Mouse (Mus musculus): ENCODE data around the gene Brms1. TPM values are rescaled to one million over a fixed set of nuclear protein-coding genes. Genes with fewer than 3 reads are reported as not detected.

Gene Brms1
- polyA plus RNA-seq, 1 experiment from 2014 or later = 44.1 TPM

DNA sequence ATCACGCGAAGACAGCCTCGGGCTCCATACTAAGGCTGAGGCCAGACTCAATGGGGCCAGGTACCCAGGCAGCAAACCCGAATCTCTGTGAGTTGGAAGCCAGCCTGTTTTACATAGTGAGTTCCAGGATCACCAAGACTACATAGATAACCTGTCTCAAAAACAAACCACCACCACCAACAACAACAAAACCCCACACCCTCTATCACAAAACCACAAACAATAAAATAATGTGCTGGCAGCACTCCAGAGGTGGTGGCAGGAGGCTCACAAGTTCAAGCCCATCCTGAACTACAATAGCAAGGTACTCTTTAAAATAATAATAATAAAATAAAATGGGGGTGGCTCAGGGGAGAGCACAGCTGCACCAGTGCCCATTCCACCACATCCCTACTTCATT is 4.6 kb upstream of the Brms1 start:
- Histone ChIP-seq H3K27ac (ENCODE audit: low read length) (no peak overlapping the region), H3K4me3 (ENCODE audit: low read length) (no peak overlapping the region), H3K36me3 (ENCODE audit: control insufficient read depth, insufficient read depth, low read length) (no peaks in the 10 kb centered on the region), H3K9me3 (ENCODE audit: control insufficient read depth, low read length) (no peaks in the 10 kb centered on the region), H3K4me2 (ENCODE audit: low read depth, low read length) (no peak overlapping the region), H3K4me1 (ENCODE audit: control insufficient read depth, insufficient read depth, low read length) (peaks cover 18% of the 10 kb centered on the region), H3K27me3 (replicated peaks; ENCODE audit: control insufficient read depth, insufficient read depth, low read length) (no peaks in the 10 kb centered on the region), H3K9ac (ENCODE audit: low read depth, low read length) (no peak overlapping the region)
- ATAC-seq = no peak
- WGBS = 74% methylated on average over 4 of the region's 4 CpGs

DNA sequence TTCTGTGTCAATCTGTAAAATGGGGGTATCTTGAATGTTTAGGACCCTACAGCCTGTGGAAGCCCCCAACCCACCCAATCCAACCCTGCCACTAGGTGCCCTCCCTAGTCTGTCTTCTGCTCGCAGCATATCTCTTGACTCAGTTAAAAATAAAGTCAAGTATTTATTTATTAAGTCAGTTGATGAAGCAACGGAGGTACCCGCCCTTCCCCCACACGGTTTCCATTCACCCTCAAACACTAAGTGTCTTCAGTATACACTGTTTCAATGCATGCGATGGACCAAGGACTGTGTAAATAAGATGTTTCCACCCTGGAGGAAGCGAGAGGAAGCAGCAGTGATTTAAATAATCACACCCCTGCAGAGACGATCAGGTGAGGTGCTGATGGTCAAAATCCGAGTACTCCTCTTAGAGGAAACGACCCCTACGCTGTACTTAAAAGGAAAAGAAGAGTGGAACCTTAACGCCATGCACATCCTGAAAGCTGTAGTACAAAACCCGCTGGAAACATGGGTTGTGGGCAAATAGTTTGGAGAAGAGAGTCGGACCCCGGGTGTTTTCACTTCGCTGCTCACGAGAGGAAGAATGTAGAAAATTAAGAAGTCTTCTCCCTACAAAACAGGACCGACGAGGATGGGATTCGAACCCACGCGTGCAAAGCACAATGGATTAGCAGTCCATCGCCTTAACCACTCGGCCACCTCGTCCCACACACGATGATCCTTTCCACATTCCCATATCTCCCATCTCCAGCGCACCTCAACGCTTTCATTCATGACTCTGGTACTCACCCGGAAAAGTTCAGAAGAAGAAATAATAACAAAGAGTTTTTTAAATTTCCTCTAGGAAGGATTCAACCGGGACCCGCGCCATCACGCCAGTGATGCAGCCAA is 3.2 kb upstream of the Brms1 start:
- Histone ChIP-seq H3K36me3 (ENCODE audit: control insufficient read depth, insufficient read depth, low read length) (no peaks in the 10 kb centered on the region), H3K27ac (ENCODE audit: low read length) (peak overlapping the region; percentile 68), H3K9ac (ENCODE audit: low read depth, low read length) (peak overlapping the region; percentile 91), H3K4me2 (ENCODE audit: low read depth, low read length) (peak overlapping the region; percentile 98), H3K4me1 (ENCODE audit: control insufficient read depth, insufficient read depth, low read length) (peaks cover 27% of the 10 kb centered on the region), H3K4me3 (ENCODE audit: low read length) (peak overlapping the region; percentile 80), H3K27me3 (replicated peaks; ENCODE audit: control insufficient read depth, insufficient read depth, low read length) (no peaks in the 10 kb centered on the region), H3K9me3 (ENCODE audit: control insufficient read depth, low read length) (no peaks in the 10 kb centered on the region)
- WGBS = 3% methylated on average over 32 of the region's 32 CpGs
- peak; percentile 49 for ATAC-seq

DNA sequence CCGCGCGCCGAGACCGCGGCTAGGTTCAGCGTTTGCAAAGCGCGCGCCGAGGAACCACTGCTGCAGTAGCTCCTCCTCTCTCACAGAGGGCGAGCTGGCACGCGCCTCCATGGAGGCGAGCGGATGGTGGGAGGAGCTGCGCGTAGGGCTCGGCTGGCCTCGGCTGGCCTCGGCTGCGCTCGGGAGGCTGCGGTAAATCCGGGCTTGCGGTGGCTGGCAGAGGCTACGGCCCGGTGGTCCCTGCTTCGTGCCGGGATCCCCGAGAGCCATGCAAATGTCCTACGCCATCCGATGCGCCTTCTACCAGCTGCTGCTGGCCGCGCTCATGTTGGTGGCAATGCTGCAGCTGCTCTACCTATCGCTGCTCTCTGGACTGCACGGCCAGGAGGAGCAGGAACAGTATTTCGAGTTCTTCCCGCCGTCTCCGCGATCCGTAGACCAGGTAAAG is 2.4 kb upstream of the Brms1 start, which contains the start of the genes B4gat1 and AC124502.3:
TSS of gene B4gat1 (plus strand) at position 118 of the 448 bp plus-strand sequence.
TSS of gene AC124502.3 (plus strand) at position 183 of the 448 bp plus-strand sequence.
- H3K36me3 ChIP-seq (ENCODE audit: control insufficient read depth, insufficient read depth, low read length) = no peaks in the 10 kb centered on the region
- H3K27ac ChIP-seq (ENCODE audit: low read length) = peak within 1 kb of the TSS; percentile 68
- peak within 1 kb of the TSS; percentile 80 for H3K4me3 ChIP-seq (ENCODE audit: low read length)
- no peaks in the 10 kb centered on the region for H3K27me3 ChIP-seq (replicated peaks; ENCODE audit: control insufficient read depth, insufficient read depth, low read length)
- peak within 1 kb of the TSS; percentile 98 for H3K4me2 ChIP-seq (ENCODE audit: low read depth, low read length)
- WGBS = under 1% methylated on average over 44 of the region's 44 CpGs
- no peaks in the 10 kb centered on the region for H3K9me3 ChIP-seq (ENCODE audit: control insufficient read depth, low read length)
- peaks cover 27% of the 10 kb centered on the region for H3K4me1 ChIP-seq (ENCODE audit: control insufficient read depth, insufficient read depth, low read length)
- peak within 1 kb of the TSS; percentile 91 for H3K9ac ChIP-seq (ENCODE audit: low read depth, low read length)
- peak; percentile 88 for ATAC-seq

DNA sequence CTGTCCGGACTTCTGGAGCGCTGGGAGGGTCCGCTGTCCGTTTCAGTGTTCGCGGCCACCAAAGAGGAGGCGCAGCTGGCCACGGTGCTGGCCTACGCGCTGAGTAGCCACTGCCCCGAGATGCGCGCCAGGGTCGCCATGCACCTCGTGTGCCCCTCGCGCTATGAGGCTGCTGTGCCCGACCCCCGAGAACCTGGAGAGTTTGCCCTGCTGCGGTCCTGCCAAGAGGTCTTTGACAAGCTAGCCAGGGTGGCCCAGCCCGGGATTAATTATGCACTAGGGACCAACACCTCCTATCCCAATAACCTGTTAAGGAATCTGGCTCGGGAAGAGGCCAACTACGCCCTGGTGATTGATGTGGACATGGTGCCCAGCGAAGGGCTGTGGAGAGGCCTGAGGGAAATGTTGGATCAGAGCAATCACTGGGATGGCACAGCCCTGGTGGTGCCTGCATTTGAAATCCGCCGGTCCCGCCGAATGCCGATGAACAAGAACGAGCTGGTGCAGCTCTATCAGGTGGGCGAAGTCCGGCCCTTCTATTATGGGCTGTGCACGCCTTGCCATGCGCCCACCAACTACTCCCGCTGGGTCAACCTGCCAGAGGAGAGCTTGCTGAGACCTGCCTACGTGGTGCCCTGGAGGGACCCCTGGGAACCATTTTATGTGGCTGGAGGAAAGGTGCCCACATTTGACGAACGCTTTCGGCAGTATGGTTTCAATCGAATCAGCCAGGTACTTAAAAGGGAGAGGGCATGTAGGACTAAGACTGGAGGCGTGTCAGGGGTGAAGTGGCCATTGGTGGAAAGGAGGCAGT is 1.6 kb upstream of the Brms1 start:
- WGBS = 10% methylated on average over 41 of the region's 41 CpGs
- peak overlapping the region; percentile 91 for H3K9ac ChIP-seq (ENCODE audit: low read depth, low read length)
- peak; percentile 12; the same call in 1 of the 2 replicates for ATAC-seq

DNA sequence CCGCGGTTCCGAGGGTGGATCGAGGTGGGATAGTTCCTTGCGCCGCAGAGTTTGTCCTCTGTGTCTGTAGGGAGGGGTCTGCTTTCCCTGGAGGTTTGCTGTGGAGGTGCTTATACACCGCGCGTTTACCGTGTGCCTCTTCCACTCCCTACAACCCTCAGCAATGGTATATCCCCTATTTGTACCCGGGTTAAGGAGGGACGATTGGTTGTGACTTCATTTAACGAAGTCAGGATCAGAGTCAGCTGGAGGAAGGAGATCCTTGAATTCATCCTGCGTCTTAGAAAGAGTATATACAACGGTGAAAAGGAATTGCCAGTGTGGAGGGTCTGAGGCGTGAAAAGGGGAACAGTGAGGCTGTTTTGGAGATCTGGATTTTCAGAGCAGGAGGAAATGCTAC is 434 bp downstream of the Brms1 start:
- peak overlapping the region; percentile 98 for H3K4me2 ChIP-seq (ENCODE audit: low read depth, low read length)
- H3K9ac ChIP-seq (ENCODE audit: low read depth, low read length) = peak overlapping the region; percentile 91
- 2% methylated on average over 16 of the region's 16 CpGs for WGBS
- H3K27me3 ChIP-seq (replicated peaks; ENCODE audit: control insufficient read depth, insufficient read depth, low read length) = no peaks in the 10 kb centered on the region
- ATAC-seq = peak; percentile 12; the same call in 1 of the 2 replicates
- peak overlapping the region; percentile 74 for H3K27ac ChIP-seq (ENCODE audit: low read length)
- H3K4me1 ChIP-seq (ENCODE audit: control insufficient read depth, insufficient read depth, low read length) = peaks cover 27% of the 10 kb centered on the region
- H3K9me3 ChIP-seq (ENCODE audit: control insufficient read depth, low read length) = no peaks in the 10 kb centered on the region
- H3K36me3 ChIP-seq (ENCODE audit: control insufficient read depth, insufficient read depth, low read length) = no peaks in the 10 kb centered on the region
- H3K4me3 ChIP-seq (ENCODE audit: low read length) = peak overlapping the region; percentile 83

More for the DNA sequence above, 1.6 kb upstream of the Brms1 start:
- H3K36me3 ChIP-seq (ENCODE audit: control insufficient read depth, insufficient read depth, low read length) = no peaks in the 10 kb centered on the region
- H3K27ac ChIP-seq (ENCODE audit: low read length) = peak overlapping the region; percentile 68
- peak overlapping the region; percentile 80 for H3K4me3 ChIP-seq (ENCODE audit: low read length)
- H3K27me3 ChIP-seq (replicated peaks; ENCODE audit: control insufficient read depth, insufficient read depth, low read length) = no peaks in the 10 kb centered on the region
- H3K9me3 ChIP-seq (ENCODE audit: control insufficient read depth, low read length) = no peaks in the 10 kb centered on the region
- peaks cover 27% of the 10 kb centered on the region for H3K4me1 ChIP-seq (ENCODE audit: control insufficient read depth, insufficient read depth, low read length)
- H3K4me2 ChIP-seq (ENCODE audit: low read depth, low read length) = peak overlapping the region; percentile 98

DNA sequence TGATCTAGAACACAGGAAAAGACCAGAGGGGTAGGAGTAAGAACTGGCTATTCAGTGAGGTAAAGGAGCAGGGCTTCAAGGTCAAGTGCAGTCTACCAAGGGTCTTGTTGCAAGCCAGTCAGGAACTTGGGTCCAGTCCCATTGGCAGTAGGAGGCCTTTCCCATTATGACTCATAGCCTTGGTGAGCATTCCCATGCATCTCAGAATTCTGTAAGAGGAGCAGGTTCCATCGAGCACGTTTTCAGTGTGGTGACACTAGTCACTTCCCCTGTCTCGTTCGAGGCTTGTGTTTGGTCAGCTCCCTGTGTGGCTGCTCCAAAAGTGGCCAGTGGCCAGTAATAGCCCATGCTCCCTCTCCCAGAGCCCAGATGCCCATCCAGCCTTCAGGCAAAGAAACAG is 4.4 kb downstream of the Brms1 start:
- no peaks in the 10 kb centered on the region for H3K27me3 ChIP-seq (replicated peaks; ENCODE audit: control insufficient read depth, insufficient read depth, low read length)
- H3K4me3 ChIP-seq (ENCODE audit: low read length) = no peak overlapping the region
- no peak overlapping the region for H3K4me2 ChIP-seq (ENCODE audit: low read depth, low read length)
- no peaks in the 10 kb centered on the region; the same call in 1 of the 2 replicates for H3K36me3 ChIP-seq (ENCODE audit: control insufficient read depth, insufficient read depth, low read length)
- whole genome bisulfite sequencing = 78% methylated on average over 4 of the region's 4 CpGs
- no peak overlapping the region for H3K9ac ChIP-seq (ENCODE audit: low read depth, low read length)
- H3K27ac ChIP-seq (ENCODE audit: low read length) = no peak overlapping the region
- no peak for ATAC-seq
- H3K9me3 ChIP-seq (ENCODE audit: control insufficient read depth, low read length) = no peaks in the 10 kb centered on the region
- peaks cover 14% of the 10 kb centered on the region for H3K4me1 ChIP-seq (ENCODE audit: control insufficient read depth, insufficient read depth, low read length)

DNA sequence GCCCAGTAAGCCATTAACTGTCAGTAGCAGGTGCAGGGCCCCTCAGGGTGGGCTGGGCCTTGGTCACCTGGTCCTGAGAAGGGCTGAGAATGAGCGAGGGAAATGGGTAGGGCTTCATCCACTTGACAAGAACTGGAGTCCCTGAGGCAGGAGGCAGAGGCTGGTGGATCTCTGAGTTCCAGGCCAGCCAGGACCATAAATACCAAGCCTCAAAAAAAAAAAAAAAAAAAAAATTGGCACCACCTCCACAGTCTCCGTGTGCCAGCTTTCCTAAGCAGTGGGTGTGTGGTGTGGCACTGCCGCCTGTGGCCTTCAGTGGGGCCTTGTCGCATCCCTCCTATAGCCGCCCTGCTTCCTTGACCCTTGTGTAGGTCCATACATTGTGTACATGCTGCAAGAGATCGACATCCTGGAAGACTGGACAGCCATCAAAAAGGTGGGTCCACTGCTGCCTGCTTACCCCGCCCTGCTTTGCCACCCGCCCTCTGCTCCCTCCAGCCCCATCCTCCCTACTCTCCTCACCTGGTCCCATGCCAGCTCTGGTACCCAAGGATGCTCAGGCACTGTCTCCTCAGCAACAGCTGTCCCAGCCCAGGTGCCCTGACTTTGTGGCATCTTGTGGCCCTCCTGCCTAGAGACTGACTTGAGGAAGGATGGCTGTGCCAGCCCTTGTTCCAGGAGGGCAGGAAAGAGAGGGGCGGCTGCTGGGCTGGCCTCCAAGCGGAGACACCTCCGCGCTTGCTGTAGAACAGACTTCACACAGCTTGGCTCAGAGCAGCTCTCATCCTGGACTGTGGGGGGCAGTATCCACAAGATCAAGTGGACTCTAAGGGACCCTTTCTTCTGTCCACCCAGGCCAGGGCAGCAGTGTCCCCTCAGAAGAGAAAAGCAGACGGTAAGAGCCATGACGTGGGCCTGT is 7.2 kb downstream of the Brms1 start:
- peaks cover 16% of the 10 kb centered on the region for H3K4me1 ChIP-seq (ENCODE audit: control insufficient read depth, insufficient read depth, low read length)
- H3K4me3 ChIP-seq (ENCODE audit: low read length) = no peak overlapping the region
- no peak overlapping the region for H3K27ac ChIP-seq (ENCODE audit: low read length)
- H3K36me3 ChIP-seq (ENCODE audit: control insufficient read depth, insufficient read depth, low read length) = no peaks in the 10 kb centered on the region; the same call in 1 of the 2 replicates
- 85% methylated on average over 14 of the region's 14 CpGs for WGBS
- peaks cover 9% of the 10 kb centered on the region; the same call in 1 of the 2 replicates for H3K27me3 ChIP-seq (replicated peaks; ENCODE audit: control insufficient read depth, insufficient read depth, low read length)
- no peak overlapping the region for H3K9ac ChIP-seq (ENCODE audit: low read depth, low read length)
- ATAC-seq = no peak
- H3K9me3 ChIP-seq (ENCODE audit: control insufficient read depth, low read length) = no peaks in the 10 kb centered on the region
- H3K4me2 ChIP-seq (ENCODE audit: low read depth, low read length) = no peak overlapping the region

DNA sequence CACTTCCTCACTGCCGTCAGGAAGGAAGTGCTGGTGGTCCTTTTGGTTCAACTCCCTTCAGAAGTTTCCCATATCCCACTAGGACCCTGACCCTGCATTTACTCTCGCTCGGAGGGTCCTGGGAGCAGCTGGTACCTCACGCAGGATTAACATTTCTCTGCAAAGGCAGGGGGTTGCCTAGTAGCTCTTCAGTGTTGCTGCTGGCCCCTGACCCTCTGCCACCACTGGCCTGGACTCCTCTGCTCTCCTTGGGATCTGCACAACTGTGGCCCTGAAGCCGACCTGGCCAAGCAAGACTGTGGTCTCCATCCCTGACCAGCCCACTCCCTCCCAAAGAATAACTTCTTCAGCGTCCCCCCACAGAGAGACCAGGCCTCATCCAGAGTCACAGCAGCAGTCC is 8.2 kb downstream of the Brms1 start:
- Histone ChIP-seq H3K36me3 (ENCODE audit: control insufficient read depth, insufficient read depth, low read length) (no peaks in the 10 kb centered on the region; the same call in 1 of the 2 replicates), H3K9ac (ENCODE audit: low read depth, low read length) (no peak overlapping the region), H3K27me3 (replicated peaks; ENCODE audit: control insufficient read depth, insufficient read depth, low read length) (peaks cover 9% of the 10 kb centered on the region; the same call in 1 of the 2 replicates), H3K4me3 (ENCODE audit: low read length) (no peak overlapping the region), H3K9me3 (ENCODE audit: control insufficient read depth, low read length) (no peaks in the 10 kb centered on the region), H3K4me1 (ENCODE audit: control insufficient read depth, insufficient read depth, low read length) (peaks cover 16% of the 10 kb centered on the region), H3K4me2 (ENCODE audit: low read depth, low read length) (no peak overlapping the region), H3K27ac (ENCODE audit: low read length) (no peak overlapping the region)
- WGBS = 90% methylated on average over 6 of the region's 6 CpGs
- ATAC-seq = no peak
